Mouse (Mus musculus) kidney, postnatal 4 days (tissue): ENCODE measurements around the gene Fxyd4.
A peak's percentile ranks its signal among the peaks of the same experiment; 100 is the strongest.

Experiments
- DNase-seq, 2 experiments: peaks; one replicate each; pipeline ENCODE4 v3.0.0; 2021; ENCODE audit warnings: mixed read lengths in 2 of 2

Gene Fxyd4

GRCm38 (mm10) chr6:117937222-117937932 is at the start of gene Fxyd4:
Fxyd4 (minus strand) TSS chr6:117937692.
- peak in 1 of 2 experiments; percentile 36 for DNase-seq

GRCm38 (mm10) chr6:117987173-117987572 is 49.7 kb upstream of the Fxyd4 start:
- DNase-seq: no peak

GRCm38 (mm10) chr6:117966729-117967128 is 29.2 kb upstream of the Fxyd4 start:
- DNase-seq: peak; percentile 26 to 43

- DNase-seq: no peak
Observed at GRCm38 (mm10) chr6:117963201-117963600, 25.7 kb upstream of the Fxyd4 start.

- DNase-seq: peak; percentile 18 to 47
Observed at GRCm38 (mm10) chr6:117956851-117957501, 19.5 kb upstream of the Fxyd4 start.

- DNase-seq: no peak
Observed at GRCm38 (mm10) chr6:117956161-117956560, 18.7 kb upstream of the Fxyd4 start.

GRCm38 (mm10) chr6:117952330-117952729 is 14.8 kb upstream of the Fxyd4 start:
- DNase-seq: no peak

- no peak for DNase-seq
Observed at GRCm38 (mm10) chr6:117943899-117944298, 6.4 kb upstream of the Fxyd4 start.

- no peak for DNase-seq
Observed at GRCm38 (mm10) chr6:117942769-117943168, 5.3 kb upstream of the Fxyd4 start.

- DNase-seq: no peak
Observed at GRCm38 (mm10) chr6:117938951-117939350, 1.5 kb upstream of the Fxyd4 start.

- no peak for DNase-seq
Observed at GRCm38 (mm10) chr6:117935681-117936612, 1.5 kb downstream of the Fxyd4 start.

GRCm38 (mm10) chr6:117934301-117934700 is 3.2 kb downstream of the Fxyd4 start:
- no peak for DNase-seq

GRCm38 (mm10) chr6:117932325-117933051 is 5.0 kb downstream of the Fxyd4 start:
- DNase-seq: peak; percentile 52 to 61

GRCm38 (mm10) chr6:117929945-117930655 is 7.4 kb downstream of the Fxyd4 start:
- no peak for DNase-seq

- no peak for DNase-seq
Observed at GRCm38 (mm10) chr6:117928746-117929145, 8.7 kb downstream of the Fxyd4 start.

GRCm38 (mm10) chr6:117927955-117928354 is 9.5 kb downstream of the Fxyd4 start:
- no peak for DNase-seq

GRCm38 (mm10) chr6:117926871-117927491 is 10.5 kb downstream of the Fxyd4 start:
- DNase-seq: no peak

GRCm38 (mm10) chr6:117922041-117922440 is 15.5 kb downstream of the Fxyd4 start:
- no peak for DNase-seq

GRCm38 (mm10) chr6:117920659-117921640 is 16.5 kb downstream of the Fxyd4 start:
- DNase-seq: peak in 1 of 2 experiments; percentile 45

- no peak for DNase-seq
Observed at GRCm38 (mm10) chr6:117918043-117918442, 19.4 kb downstream of the Fxyd4 start.
